12 mouse cellular contexts compared by ENCODE assay signal in the genomic region with DNA sequence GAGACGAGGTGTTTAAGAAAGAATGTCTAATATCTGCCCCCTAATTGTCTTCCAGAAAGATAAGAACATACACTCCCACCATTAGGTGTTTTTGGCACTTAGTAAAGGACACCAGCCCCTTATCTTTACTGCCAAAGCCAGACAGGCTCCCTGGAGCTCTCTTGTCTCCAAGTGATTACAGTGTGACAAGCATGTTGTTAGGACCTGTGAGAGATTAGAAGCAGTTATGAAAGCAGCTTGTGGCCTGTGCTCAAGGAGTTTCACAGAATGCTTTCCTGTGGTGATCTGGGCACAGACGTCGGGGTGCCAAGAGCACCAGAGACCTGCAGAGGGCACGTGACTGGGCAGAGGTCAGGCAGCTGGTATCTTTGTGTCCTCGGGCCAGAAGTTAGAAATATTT. TPM values are rescaled to one million over a fixed set of nuclear protein-coding genes. Genes with fewer than 3 reads are reported as not detected.
A peak's percentile ranks its signal among the peaks of the same experiment; 100 is the strongest.
DNase-seq lines count a peak whose midpoint lies in the region; ATAC-seq and TF ChIP-seq lines count a peak whose summit lies in the region.
"Had no signal": no experiment of that assay in that cellular context is flagged by ENCODE, and none has a peak within 500 bp of the region (broad histone marks: within the 10 kb centered on the region; RNA-seq: fewer than 3 reads in every experiment).

No protein-coding gene starts in this region.

- no peaks in the 10 kb centered on the region for H3K27me3 ChIP-seq in kidney, embryonic 15.5 days
- no peaks in the 10 kb centered on the region for H3K27me3 ChIP-seq in heart, embryonic 16.5 days (ENCODE audit: control insufficient read depth, insufficient read depth, low read length)
- H3K27me3 ChIP-seq in liver, embryonic 14.5 days (ENCODE audit: control insufficient read depth, insufficient read depth, low read length), result no peaks in the 10 kb centered on the region

- H3K4me3 ChIP-seq in kidney, embryonic 15.5 days (replicated peaks), result no peak overlapping the region
- no peak overlapping the region for H3K4me3 ChIP-seq in heart, embryonic 16.5 days (ENCODE audit: low read length)
- H3K4me3 ChIP-seq in liver, embryonic 14.5 days (ENCODE audit: insufficient read depth in 1 of 2, low read depth in 2 of 2, low read length in 2 of 2), result peak overlapping the region; percentile 15 to 27; a peak in 3 of 4 replicates

- no peak for DNase-seq in kidney, adult 18-20 months
- DNase-seq in c-Kit-positive CD71-positive TER-119-positive erythroid progenitor cells, embryonic 14.5 days (ENCODE audit: low spot score), result peak; percentile 64
- DNase-seq in liver, embryonic 14.5 days (ENCODE audit: low read depth in 3 of 3, low spot score in 3 of 3), result peak; percentile 64 to 81 (median 70)
- no peak for DNase-seq in thymus, postnatal 0 days (ENCODE audit: low spot score)
- no peak for DNase-seq in testis, postnatal 10 days (ENCODE audit: low spot score)
- no peak for DNase-seq in left cerebral cortex, postnatal 14 days (ENCODE audit: low spot score in 2 of 2)
- DNase-seq: adrenal gland, adult 2 months; lung, postnatal 14 days; right cerebral cortex, postnatal 4 days had no signal

- no peaks in the 10 kb centered on the region for H3K36me3 ChIP-seq in kidney, embryonic 15.5 days
- H3K36me3 ChIP-seq in heart, embryonic 16.5 days (ENCODE audit: control insufficient read depth, insufficient read depth), result no peaks in the 10 kb centered on the region
- no peaks in the 10 kb centered on the region for H3K36me3 ChIP-seq in liver, embryonic 14.5 days (replicated peaks; ENCODE audit: control insufficient read depth, insufficient read depth, low read depth)

- 68% methylated on average over 5 of the region's 5 CpGs for WGBS in kidney, embryonic 15.5 days
- 24% methylated on average over 5 of the region's 5 CpGs for WGBS in heart, embryonic 16.5 days
- WGBS in liver, embryonic 14.5 days (ENCODE audit: insufficient replicate concordance), result 7% methylated on average over 5 of the region's 5 CpGs

- no peaks in the 10 kb centered on the region for H3K9me3 ChIP-seq in kidney, embryonic 15.5 days (replicated peaks)
- H3K9me3 ChIP-seq in heart, embryonic 16.5 days (replicated peaks; ENCODE audit: control insufficient read depth, low read length), result no peaks in the 10 kb centered on the region
- no peaks in the 10 kb centered on the region for H3K9me3 ChIP-seq in liver, embryonic 14.5 days (ENCODE audit: control insufficient read depth, low read length)

- H3K9ac ChIP-seq in kidney, embryonic 15.5 days, result no peak overlapping the region
- no peak overlapping the region for H3K9ac ChIP-seq in heart, embryonic 16.5 days (ENCODE audit: low read length)
- H3K9ac ChIP-seq in liver, embryonic 14.5 days (replicated peaks), result peak overlapping the region; percentile 52

- intact Hi-C loops in left cerebral cortex, postnatal 14 days (cut with DNase I), result no loop called here

- ATAC-seq in kidney, embryonic 15.5 days (replicated peaks; ENCODE audit: low FRiP score), result peak; percentile 79; the same call in 1 of the 2 replicates
- ATAC-seq in heart, embryonic 16.5 days (replicated peaks; ENCODE audit: extremely low read depth, insufficient read depth, low FRiP score), result peak; percentile 64
- ATAC-seq in liver, embryonic 14.5 days (ENCODE audit: insufficient read depth), result peak; percentile 98

- H3K4me2 ChIP-seq in kidney, embryonic 15.5 days, result no peak overlapping the region
- H3K4me2 ChIP-seq in heart, embryonic 16.5 days (ENCODE audit: low read depth, low read length), result peak overlapping the region; percentile 16; the same call in 1 of the 2 replicates
- H3K4me2 ChIP-seq in liver, embryonic 14.5 days (ENCODE audit: low read depth), result peak overlapping the region; percentile 53

- TF ChIP-seq EP300 in liver, embryonic 14.5 days (IDR thresholded peaks at IDR 0.05; ENCODE audit: low read depth), result peak; percentile 98

- H3K4me1 ChIP-seq in kidney, embryonic 15.5 days, result no peaks in the 10 kb centered on the region
- H3K4me1 ChIP-seq in heart, embryonic 16.5 days (ENCODE audit: control insufficient read depth, insufficient read depth, low read length), result peaks cover 12% of the 10 kb centered on the region
- H3K4me1 ChIP-seq in liver, embryonic 14.5 days (replicated peaks; ENCODE audit: control insufficient read depth in 2 of 2, insufficient read depth in 2 of 2, low read length in 1 of 2), result peaks cover 35 to 44% of the 10 kb centered on the region in 2 experiments

- TF ChIP-seq CTCF in liver, embryonic 14.5 days (IDR thresholded peaks at IDR 0.05; ENCODE audit: low read depth), result no peak

- H3K27ac ChIP-seq in kidney, embryonic 15.5 days, result no peak overlapping the region
- H3K27ac ChIP-seq in heart, embryonic 16.5 days (ENCODE audit: low read length), result peak overlapping the region; percentile 79
- peak overlapping the region; percentile 91 for H3K27ac ChIP-seq in liver, embryonic 14.5 days
- H3K27ac ChIP-seq: kidney, postnatal 0 days had no signal

RNA-seq across cellular contexts. Expression of gene Gm10645, which starts 49.1 kb away (rescaled TPM):
- polyA plus RNA-seq in kidney, embryonic 15.5 days (2015; fragmentation: Nextera tagmentation; extraction: Ambion mirVana), result 1.0 and 1.1 TPM in 2 replicates
- polyA plus RNA-seq in heart, embryonic 16.5 days (2015; fragmentation: Nextera tagmentation; extraction: Ambion mirVana), result 0.58 and 0.86 TPM in 2 replicates
- 0.09 and 0.12 TPM in 2 replicates for polyA plus RNA-seq in liver, embryonic 14.5 days (2012; rRNA removed)
- polyA plus RNA-seq in liver, embryonic 14.5 days (2014; fragmentation: Nextera tagmentation; extraction: Ambion mirVana), result 0.15 TPM in 1 of 2 replicates, not detected in the other
- 0.56 and 0.90 TPM in 2 replicates for polyA plus RNA-seq in thymus, postnatal 0 days (2015; fragmentation: Nextera tagmentation; extraction: Ambion mirVana)
- 1 to 10 TPM in 1 of 2 experiments, under 1 TPM in 1; 0.88 to 1.2 TPM for total RNA-seq in left cerebral cortex, postnatal 14 days (2021)

RNA-seq across cellular contexts. Expression of gene Tbc1d9, which starts 49.9 kb away (rescaled TPM):
- polyA plus RNA-seq in kidney, embryonic 15.5 days (2015; fragmentation: Nextera tagmentation; extraction: Ambion mirVana), result 1.8 and 1.9 TPM in 2 replicates
- polyA plus RNA-seq in heart, embryonic 16.5 days (2015; fragmentation: Nextera tagmentation; extraction: Ambion mirVana), result 0.66 and 1.1 TPM in 2 replicates
- polyA plus RNA-seq in liver, embryonic 14.5 days (2012; rRNA removed), result 1.1 and 1.3 TPM in 2 replicates
- polyA plus RNA-seq in liver, embryonic 14.5 days (2014; fragmentation: Nextera tagmentation; extraction: Ambion mirVana), result 0.43 and 0.92 TPM in 2 replicates
- 1.2 and 1.4 TPM in 2 replicates for polyA plus RNA-seq in thymus, postnatal 0 days (2015; fragmentation: Nextera tagmentation; extraction: Ambion mirVana)
- total RNA-seq in left cerebral cortex, postnatal 14 days (2021), result 100 to 1,000 TPM; 102 to 107 TPM

Comparison
In these comparisons a context has a peak if more than half of its experiments do, and no peak if none do; other contexts are left out.
1. H3K4me3 ChIP-seq: peak in liver, embryonic 14.5 days (2 of 2); none in kidney, embryonic 15.5 days (single experiment) and heart, embryonic 16.5 days (single experiment).
2. DNase-seq: peak in c-Kit-positive CD71-positive TER-119-positive erythroid progenitor cells, embryonic 14.5 days (single experiment) and liver, embryonic 14.5 days (3 of 3); none in kidney, adult 18-20 months (single experiment), thymus, postnatal 0 days (single experiment), testis, postnatal 10 days (single experiment) and left cerebral cortex, postnatal 14 days (0 of 2).
3. Peak in every context shown above with its lines, with median percentiles within 50 percentile points of each other: ATAC-seq.